ENCODE assay signal across 8 mouse cellular contexts in the genomic region with DNA sequence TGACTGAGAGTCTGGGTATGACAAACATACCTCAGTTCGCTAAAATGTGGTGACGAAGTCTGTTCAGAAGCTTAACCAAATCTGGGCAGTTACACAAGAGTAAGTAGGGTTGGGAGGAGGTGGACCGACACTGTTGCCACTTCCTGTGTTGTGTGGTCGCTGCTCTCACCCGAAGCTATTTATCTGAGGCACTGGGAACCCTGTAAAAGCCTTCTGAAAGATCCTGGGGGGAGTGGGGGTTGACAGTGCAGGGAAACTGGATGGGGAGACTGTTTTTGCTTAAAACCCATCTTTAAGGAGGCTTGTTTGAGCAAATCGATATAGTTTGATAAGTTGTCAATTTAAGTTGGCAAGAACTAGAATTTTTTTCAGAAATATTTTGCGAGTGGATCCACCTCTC. TPM values are rescaled to one million over a fixed set of nuclear protein-coding genes. Genes with fewer than 3 reads are reported as not detected.
A peak's percentile ranks its signal among the peaks of the same experiment; 100 is the strongest.
DNase-seq lines count a peak whose midpoint lies in the region; ATAC-seq and TF ChIP-seq lines count a peak whose summit lies in the region.

No protein-coding gene starts in this region.

- ATAC-seq in neural tube, embryonic 13.5 days (ENCODE audit: low read depth), result no peak

- H3K4me1 ChIP-seq in ES-Bruce4 (ENCODE audit: control insufficient read depth, insufficient read depth, low read length), result no peaks in the 10 kb centered on the region
- peaks cover 47% of the 10 kb centered on the region for H3K4me1 ChIP-seq in neural tube, embryonic 13.5 days (replicated peaks)

- H3K27ac ChIP-seq in ES-Bruce4 (ENCODE audit: insufficient read depth, low read length), result peak overlapping the region; percentile 59
- H3K27ac ChIP-seq in neural tube, embryonic 13.5 days (replicated peaks), result no peak overlapping the region

- peak overlapping the region; percentile 95 for H3K9ac ChIP-seq in ES-Bruce4 (ENCODE audit: low read depth, poor library complexity, severe bottlenecking)
- H3K9ac ChIP-seq in neural tube, embryonic 13.5 days, result peak overlapping the region; percentile 97

- WGBS in neural tube, embryonic 13.5 days, result 27% methylated on average over 7 of the region's 7 CpGs

- peaks cover 44% of the 10 kb centered on the region for H3K36me3 ChIP-seq in ES-Bruce4 (ENCODE audit: control insufficient read depth, insufficient read depth, low read length, poor library complexity, severe bottlenecking)
- 0 out of 2 replicates have a peak, but pooled peaks cover 5% of the 10 kb centered on the region for H3K36me3 ChIP-seq in neural tube, embryonic 13.5 days

- no peaks in the 10 kb centered on the region for H3K27me3 ChIP-seq in ES-Bruce4 (ENCODE audit: control insufficient read depth, insufficient read depth, low read length, poor library complexity, severe bottlenecking)
- no peaks in the 10 kb centered on the region for H3K27me3 ChIP-seq in neural tube, embryonic 13.5 days

- no peak for TF ChIP-seq EP300 in ES-Bruce4 (IDR thresholded peaks at IDR 0.05; ENCODE audit: insufficient read depth, low read depth, low read length)

- H3K4me2 ChIP-seq in neural tube, embryonic 13.5 days, result peak overlapping the region; percentile 89

- no peak for TF ChIP-seq CTCF in ES-Bruce4 (IDR thresholded peaks at IDR 0.05; ENCODE audit: low read depth, low read length)

- H3K4me3 ChIP-seq in ES-Bruce4 (ENCODE audit: low read depth, low read length), result peak overlapping the region; percentile 77
- H3K4me3 ChIP-seq in neural tube, embryonic 13.5 days, result peak overlapping the region; percentile 94

- no peak for TF ChIP-seq POLR2A in ES-Bruce4 (IDR thresholded peaks at IDR 0.05; ENCODE audit: insufficient read depth, low read length)

- peak; percentile 80 for DNase-seq in A20 (ENCODE audit: low read depth, low spot score)
- peak; percentile 37 for DNase-seq in cerebellum, adult 9-11 months
- peak; percentile 23 to 27 for DNase-seq in heart, adult 9 months (ENCODE audit: low spot score in 2 of 2)
- DNase-seq in kidney, adult 9 months, result peak; percentile 54
- DNase-seq in lung, adult 18-20 months, result peak; percentile 53 to 64
- peak; percentile 56 to 60 for DNase-seq in thymus, postnatal 36 days

- no peaks in the 10 kb centered on the region for H3K9me3 ChIP-seq in ES-Bruce4 (replicated peaks; ENCODE audit: control insufficient read depth, insufficient read depth, low read length, poor library complexity, severe bottlenecking)
- H3K9me3 ChIP-seq in neural tube, embryonic 13.5 days, result no peaks in the 10 kb centered on the region

RNA-seq across cellular contexts. Expression of a gene that starts 2.3 kb away (rescaled TPM):
- polyA plus RNA-seq in ES-Bruce4 (2011; ENCODE audit: insufficient read depth, insufficient read length, low read depth, missing spikeins), result 485 and 516 TPM in 2 replicates
- polyA plus RNA-seq in neural tube, embryonic 13.5 days (2015; fragmentation: Nextera tagmentation; extraction: Ambion mirVana), result 425 and 477 TPM in 2 replicates

RNA-seq across cellular contexts. Expression of a gene that starts 16.5 kb away (rescaled TPM):
- 24.7 and 26.2 TPM in 2 replicates for polyA plus RNA-seq in ES-Bruce4 (2011; ENCODE audit: insufficient read depth, insufficient read length, low read depth, missing spikeins)
- polyA plus RNA-seq in neural tube, embryonic 13.5 days (2015; fragmentation: Nextera tagmentation; extraction: Ambion mirVana), result 70.2 and 74.2 TPM in 2 replicates

RNA-seq across cellular contexts. Expression of a gene that starts 45.2 kb away (rescaled TPM):
- 114 and 122 TPM in 2 replicates for polyA plus RNA-seq in ES-Bruce4 (2011; ENCODE audit: insufficient read depth, insufficient read length, low read depth, missing spikeins)
- 4.6 and 5.9 TPM in 2 replicates for polyA plus RNA-seq in neural tube, embryonic 13.5 days (2015; fragmentation: Nextera tagmentation; extraction: Ambion mirVana)

Comparison
In these comparisons a context has a peak if more than half of its experiments do, and no peak if none do; other contexts are left out.
1. DNase-seq: peak in every context shown above with its lines; median percentile 80 in A20; 58 in lung, adult 18-20 months; 58 in thymus, postnatal 36 days; 54 in kidney, adult 9 months; 37 in cerebellum, adult 9-11 months; 25 in heart, adult 9 months.
2. RNA of a gene that starts 45.2 kb away (polyA plus RNA-seq): 114 to 122 TPM in ES-Bruce4; 4.6 to 5.9 TPM in neural tube, embryonic 13.5 days; every median in the first group is over 10 times any median in the second.